Mouse (Mus musculus): ENCODE data around the gene Akr1b7. TPM values are rescaled to one million over a fixed set of nuclear protein-coding genes. Genes with fewer than 3 reads are reported as not detected.

The Akr1b7 gene
- polyA plus RNA-seq, 1 experiment from 2014 or later, result 4.6 TPM

GRCm38 (mm10) chr6:34439006-34439405 is 26.9 kb downstream of the Akr1b7 start:
- no peaks in the 10 kb centered on the region for H3K27me3 ChIP-seq
- no peak for ATAC-seq
- DNase-seq (ENCODE audit: low read depth, low spot score), result no peak
- ChIA-PET POLR2A (no interaction called here), CTCF (no interaction called here)
- TF ChIP-seq CTCF (IDR thresholded peaks at IDR 0.05), result no peak
- in situ Hi-C loops (cut with MboI; ENCODE audit: low pct_unique_long_range_greater_than_20kb), result no loop called here

- ChIA-PET POLR2A (interaction anchor here (0.6 kb wide), 1 partner anchor 1940 kb away, joined by 7 read pairs; no protein-coding TSS in a partner anchor), CTCF (interaction anchor here (1.4 kb wide), 1 partner anchor 36 kb away, joined by 5 read pairs; no protein-coding TSS in a partner anchor)
- no peak for ATAC-seq
- no peak for TF ChIP-seq CTCF (IDR thresholded peaks at IDR 0.05)
- in situ Hi-C loops (cut with MboI; ENCODE audit: low pct_unique_long_range_greater_than_20kb), result loop anchor here (5.0 kb wide), 2 partner anchors 39 to 84 kb away; no protein-coding TSS in a partner anchor
- no peaks in the 10 kb centered on the region for H3K27me3 ChIP-seq
- no peak for DNase-seq (ENCODE audit: low read depth, low spot score)
Observed at GRCm38 (mm10) chr6:34441556-34442257, 29.6 kb downstream of the Akr1b7 start.

GRCm38 (mm10) chr6:34443791-34444190 is 31.7 kb downstream of the Akr1b7 start:
- H3K27me3 ChIP-seq, result peaks cover 4% of the 10 kb centered on the region
- in situ Hi-C loops (cut with MboI; ENCODE audit: low pct_unique_long_range_greater_than_20kb), result loop anchor here (5.0 kb wide), 2 partner anchors 41 to 86 kb away; no protein-coding TSS in a partner anchor
- POLR2A ChIA-PET, result no interaction called here
- no peak for DNase-seq (ENCODE audit: low read depth, low spot score)
- no peak for TF ChIP-seq CTCF (IDR thresholded peaks at IDR 0.05)
- CTCF ChIA-PET, result no interaction called here
- ATAC-seq, result no peak

GRCm38 (mm10) chr6:34447961-34448360 is 35.8 kb downstream of the Akr1b7 start:
- in situ Hi-C loops (cut with MboI; ENCODE audit: low pct_unique_long_range_greater_than_20kb), result no loop called here
- H3K27me3 ChIP-seq, result peaks cover 4% of the 10 kb centered on the region
- POLR2A ChIA-PET, result no interaction called here
- peak; percentile 86 for TF ChIP-seq CTCF (IDR thresholded peaks at IDR 0.05)
- CTCF ChIA-PET, result interaction anchor here (0.7 to 3.3 kb wide), 7 partner anchors 11 to 102 kb away, joined by 3 to 13 read pairs (median 3); partner anchors contain the start of gene Akr1b8
- ATAC-seq, result peak; percentile 47
- no peak for DNase-seq (ENCODE audit: low read depth, low spot score)

- ATAC-seq (no peak), DNase-seq (ENCODE audit: low read depth, low spot score) (no peak)
- TF ChIP-seq CTCF (IDR thresholded peaks at IDR 0.05), result no peak
- in situ Hi-C loops (cut with MboI; ENCODE audit: low pct_unique_long_range_greater_than_20kb), result no loop called here
- POLR2A ChIA-PET, result no interaction called here
- H3K27me3 ChIP-seq, result peaks cover 4% of the 10 kb centered on the region
- CTCF ChIA-PET, result interaction anchor here (0.9 to 3.3 kb wide), 6 partner anchors 10 to 103 kb away, joined by 3 to 13 read pairs (median 4); partner anchors contain the start of gene Akr1b8
Observed at GRCm38 (mm10) chr6:34448696-34449095, 36.6 kb downstream of the Akr1b7 start.

- in situ Hi-C loops (cut with MboI; ENCODE audit: low pct_unique_long_range_greater_than_20kb), result no loop called here
- peaks cover 4% of the 10 kb centered on the region for H3K27me3 ChIP-seq
- ATAC-seq (no peak), DNase-seq (ENCODE audit: low read depth, low spot score) (no peak)
- TF ChIP-seq CTCF (IDR thresholded peaks at IDR 0.05), result no peak
- ChIA-PET POLR2A (interaction anchor here (0.9 kb wide), 1 partner anchor 18 kb away, joined by 3 read pairs; no protein-coding TSS in a partner anchor), CTCF (interaction anchor here (0.5 kb wide), 1 partner anchor 142 kb away, joined by 3 read pairs; no protein-coding TSS in a partner anchor)
Observed at GRCm38 (mm10) chr6:34452963-34453770, 41.0 kb downstream of the Akr1b7 start.

- CTCF ChIA-PET, result interaction anchor here (0.6 to 1.4 kb wide), 5 partner anchors 9 to 34 kb away, joined by 3 to 4 read pairs (median 3); no protein-coding TSS in a partner anchor
Observed at GRCm38 (mm10) chr6:34459456-34459855, 47.3 kb downstream of the Akr1b7 start.

GRCm38 (mm10) chr6:34460651-34461050 is 48.5 kb downstream of the Akr1b7 start:
- H3K27me3 ChIP-seq, result no peaks in the 10 kb centered on the region
- ATAC-seq (no peak), DNase-seq (ENCODE audit: low read depth, low spot score) (no peak)
- in situ Hi-C loops (cut with MboI; ENCODE audit: low pct_unique_long_range_greater_than_20kb), result no loop called here
- POLR2A ChIA-PET, result no interaction called here
- TF ChIP-seq CTCF (IDR thresholded peaks at IDR 0.05), result no peak
- CTCF ChIA-PET, result interaction anchor here (1.0 to 1.4 kb wide), 2 partner anchors 13 to 16 kb away, joined by 3 to 4 read pairs; no protein-coding TSS in a partner anchor

More at GRCm38 (mm10) chr6:34459456-34459855, 47.3 kb downstream of the Akr1b7 start:
- in situ Hi-C loops (cut with MboI; ENCODE audit: low pct_unique_long_range_greater_than_20kb), result no loop called here
- POLR2A ChIA-PET, result interaction anchor here (0.6 kb wide), 1 partner anchor 193 kb away, joined by 3 read pairs; no protein-coding TSS in a partner anchor
- no peaks in the 10 kb centered on the region for H3K27me3 ChIP-seq
- TF ChIP-seq CTCF (IDR thresholded peaks at IDR 0.05), result no peak
- ATAC-seq, result peak; percentile 57
- DNase-seq (ENCODE audit: low read depth, low spot score), result no peak

GRCm38 (mm10) chr6:34463582-34463981 is 51.4 kb downstream of the Akr1b7 start:
- DNase-seq (ENCODE audit: low read depth, low spot score) (no peak), ATAC-seq (no peak)
- ChIA-PET CTCF (no interaction called here), POLR2A (no interaction called here)
- no peak for TF ChIP-seq CTCF (IDR thresholded peaks at IDR 0.05)
- in situ Hi-C loops (cut with MboI; ENCODE audit: low pct_unique_long_range_greater_than_20kb), result no loop called here
- peaks cover 4% of the 10 kb centered on the region for H3K27me3 ChIP-seq

- in situ Hi-C loops (cut with MboI; ENCODE audit: low pct_unique_long_range_greater_than_20kb), result no loop called here
- ChIA-PET CTCF (no interaction called here), POLR2A (interaction anchor here (0.8 kb wide), 1 partner anchor 18 kb away, joined by 3 read pairs; no protein-coding TSS in a partner anchor)
- H3K27me3 ChIP-seq, result peaks cover 4% of the 10 kb centered on the region
- no peak for DNase-seq (ENCODE audit: low read depth, low spot score)
- no peak for ATAC-seq
- TF ChIP-seq CTCF (IDR thresholded peaks at IDR 0.05), result no peak
Observed at GRCm38 (mm10) chr6:34471434-34472110, 59.4 kb downstream of the Akr1b7 start.

Other genes starting within 250 kb of the Akr1b7 start
- gene Slc35b4, start 235.2 kb upstream of the Akr1b7 start, polyA plus RNA-seq (2021), result 94.3 TPM
- gene Akr1b3, start 94.9 kb upstream of the Akr1b7 start, polyA plus RNA-seq (2021), result 287 TPM
- 125 TPM for gene Akr1b8, start 58.2 kb upstream of the Akr1b7 start, polyA plus RNA-seq (2021)
- gene Akr1b10, start 28.1 kb upstream of the Akr1b7 start, polyA plus RNA-seq (2021), result 83.1 TPM
- gene Bpgm, start 63.9 kb downstream of the Akr1b7 start, polyA plus RNA-seq (2021), result 30.7 TPM
- gene Cald1, start 186.2 kb downstream of the Akr1b7 start, polyA plus RNA-seq (2021), result 800 TPM

Measured in Patski (cell line).